Mouse (Mus musculus) embryonic facial prominence, embryonic 11.5 days (tissue): ENCODE results near the gene Sart3. TPM values are rescaled to one million over a fixed set of nuclear protein-coding genes. Genes with fewer than 3 reads are reported as not detected.
A peak's percentile ranks its signal among the peaks of the same experiment; 100 is the strongest.
"Not testable (repeated sequence)": the region's sequence is repeated elsewhere in the genome, so short reads cannot be mapped to it uniquely, and the experiment has no call there.

ENCODE experiments used
- ATAC-seq: fragments of 200-750 bp; cut with Nextera tagmentation; replicated peaks from 2 replicates; pipeline ENCODE4 v1.8.0; 2017; ENCODE audit warnings: low read depth; ENCODE audit not compliant: insufficient number of reproducible peaks, low FRiP score, low TSS enrichment
- DNase-seq: peaks from one replicate; pipeline ENCODE4 v3.0.0-alpha.2; 2015; ENCODE audit warnings: low spot score
- H3K27ac ChIP-seq: fragments of 300-500 bp; sonication (generic); replicated peaks from 2 replicates; pipeline ENCODE4 v1.5.1; 2014; ENCODE audit warnings: mild to moderate bottlenecking, low read depth, low read length, control low read depth
- H3K27me3 ChIP-seq: fragments of 300-500 bp; sonication (generic); 2 replicates; pipeline ENCODE4 v1.6.1; 2014; ENCODE audit warnings: mild to moderate bottlenecking, low read length, moderate library complexity, mixed read lengths; ENCODE audit not compliant: control insufficient read depth, insufficient read depth
- H3K36me3 ChIP-seq: fragments of 300-500 bp; sonication (generic); replicated peaks from 2 replicates; pipeline ENCODE4 v1.6.1; 2014; ENCODE audit warnings: low read depth, mild to moderate bottlenecking, low read length, moderate library complexity, mixed read lengths; ENCODE audit not compliant: control insufficient read depth, insufficient read depth
- H3K4me1 ChIP-seq: fragments of 300-500 bp; sonication (generic); 2 replicates; pipeline ENCODE4 v1.6.1; 2014; ENCODE audit warnings: low read length, mixed read lengths; ENCODE audit not compliant: control insufficient read depth, insufficient read depth
- H3K4me2 ChIP-seq: fragments of 300-500 bp; sonication (generic); 2 replicates; pipeline ENCODE4 v1.6.1; 2014; ENCODE audit warnings: low read depth, mild to moderate bottlenecking, control low read depth, low read length, moderate library complexity
- H3K4me3 ChIP-seq: fragments of 300-500 bp; sonication (generic); 2 replicates; pipeline ENCODE4 v1.5.1; 2014; ENCODE audit warnings: low read depth, low read length, control low read depth
- H3K9ac ChIP-seq: fragments of 300-500 bp; sonication (generic); replicated peaks from 2 replicates; pipeline ENCODE4 v1.6.1; 2014; ENCODE audit warnings: mild to moderate bottlenecking, control low read depth, low read length
- H3K9me3 ChIP-seq: fragments of 300-500 bp; sonication (generic); replicated peaks from 2 replicates; pipeline ENCODE4 v1.6.1; 2016; ENCODE audit warnings: mild to moderate bottlenecking, low read length, inconsistent platforms, mixed read lengths; ENCODE audit not compliant: control insufficient read depth
- WGBS: fragments of 180-500 bp; shearing (Covaris S2); extraction: QIAGEN DNeasy Blood & Tissue Kit; methylation state at CpG from one replicate; pipeline ENCODE4 v1.1.7; 2014; 5-methylcytosine and 5-hydroxymethylcytosine counted together
- polyA plus RNA-seq: library from polyadenylated mRNA; unstranded; fragments of >200 nt; fragmentation: Nextera tagmentation; extraction: Ambion mirVana; gene quantifications from 2 replicates; pipeline ENCODE4 v1.2.1, GENCODE M21; 2014

Sart3 gene
- polyA plus RNA-seq, 1 experiment from 2014 or later: 55.4 TPM

- DNase-seq, ATAC-seq, H3K36me3 ChIP-seq, H3K27ac ChIP-seq, H3K27me3 ChIP-seq, H3K9me3 ChIP-seq, H3K4me3 ChIP-seq, H3K4me1 ChIP-seq, H3K4me2 ChIP-seq, H3K9ac ChIP-seq: not testable (repeated sequence)
- WGBS: 20% methylated on average over 11 of the region's 12 CpGs
Measured at GRCm38 (mm10) chr5:113811824-113812420, 39.6 kb upstream of the Sart3 start.

GRCm38 (mm10) chr5:113810111-113810510, 37.8 kb upstream of the Sart3 start:
- no peak overlapping the region for H3K9ac ChIP-seq
- H3K27me3 ChIP-seq: no peaks in the 10 kb centered on the region
- 95% methylated on average over 4 of the region's 4 CpGs for WGBS

GRCm38 (mm10) chr5:113808177-113808576, 35.9 kb upstream of the Sart3 start:
- Histone ChIP-seq H3K4me3 (no peak overlapping the region), H3K4me1 (peaks cover 4% of the 10 kb centered on the region), H3K9me3 (no peaks in the 10 kb centered on the region), H3K9ac (no peak overlapping the region; the same call in 1 of the 2 replicates), H3K27ac (peak overlapping the region; percentile 48; the same call in 1 of the 2 replicates), H3K27me3 (no peaks in the 10 kb centered on the region), H3K4me2 (peak overlapping the region; percentile 10; the same call in 1 of the 2 replicates), H3K36me3 (no peaks in the 10 kb centered on the region)
- 5% methylated on average over 2 of the region's 2 CpGs for WGBS
- DNase-seq: peak; percentile 76
- ATAC-seq: 0 out of 2 replicates have a peak, but pooled peaks have one; percentile 8

More at GRCm38 (mm10) chr5:113810111-113810510, 37.8 kb upstream of the Sart3 start:
- Histone ChIP-seq H3K4me2 (no peak overlapping the region), H3K36me3 (no peaks in the 10 kb centered on the region), H3K9me3 (no peaks in the 10 kb centered on the region), H3K4me3 (no peak overlapping the region), H3K4me1 (peaks cover 4% of the 10 kb centered on the region), H3K27ac (no peak overlapping the region)
- ATAC-seq (no peak), DNase-seq (no peak)

- Histone ChIP-seq H3K4me3 (no peak overlapping the region), H3K4me2 (no peak overlapping the region)
- no peak for DNase-seq
Measured at GRCm38 (mm10) chr5:113807712-113808111, 35.4 kb upstream of the Sart3 start.

GRCm38 (mm10) chr5:113806414-113806813, 34.1 kb upstream of the Sart3 start:
- Histone ChIP-seq H3K9me3 (no peaks in the 10 kb centered on the region), H3K4me1 (peaks cover 4% of the 10 kb centered on the region), H3K36me3 (no peaks in the 10 kb centered on the region), H3K27me3 (no peaks in the 10 kb centered on the region), H3K9ac (no peak overlapping the region), H3K27ac (no peak overlapping the region), H3K4me2 (no peak overlapping the region), H3K4me3 (no peak overlapping the region)
- ATAC-seq: no peak
- DNase-seq: no peak
- WGBS: 30% methylated on average over 10 of the region's 10 CpGs

More at GRCm38 (mm10) chr5:113807712-113808111, 35.4 kb upstream of the Sart3 start:
- no peaks in the 10 kb centered on the region for H3K9me3 ChIP-seq
- ATAC-seq: no peak
- H3K9ac ChIP-seq: no peak overlapping the region
- 12% methylated on average over 9 of the region's 9 CpGs for WGBS
- peaks cover 4% of the 10 kb centered on the region for H3K4me1 ChIP-seq
- H3K27ac ChIP-seq: peak overlapping the region; percentile 48; the same call in 1 of the 2 replicates
- H3K36me3 ChIP-seq: no peaks in the 10 kb centered on the region
- H3K27me3 ChIP-seq: no peaks in the 10 kb centered on the region

- Histone ChIP-seq H3K4me2 (no peak overlapping the region), H3K27me3 (no peaks in the 10 kb centered on the region), H3K4me3 (no peak overlapping the region), H3K9me3 (no peaks in the 10 kb centered on the region), H3K36me3 (no peaks in the 10 kb centered on the region), H3K9ac (no peak overlapping the region), H3K27ac (no peak overlapping the region), H3K4me1 (peaks cover 9% of the 10 kb centered on the region)
- ATAC-seq (no peak), DNase-seq (no peak)
- WGBS: 88% methylated on average over 9 of the region's 9 CpGs
Measured at GRCm38 (mm10) chr5:113805301-113805700, 33.0 kb upstream of the Sart3 start.

GRCm38 (mm10) chr5:113804395-113804966, 32.2 kb upstream of the Sart3 start:
- H3K4me3 ChIP-seq: no peak overlapping the region
- WGBS: 51% methylated on average over 7 of the region's 7 CpGs
- H3K27me3 ChIP-seq: no peaks in the 10 kb centered on the region
- no peaks in the 10 kb centered on the region for H3K9me3 ChIP-seq
- no peak overlapping the region for H3K27ac ChIP-seq
- H3K4me2 ChIP-seq: no peak overlapping the region
- no peak overlapping the region for H3K9ac ChIP-seq
- DNase-seq (no peak), ATAC-seq (no peak)
- peaks cover 9% of the 10 kb centered on the region for H3K4me1 ChIP-seq
- H3K36me3 ChIP-seq: no peaks in the 10 kb centered on the region

GRCm38 (mm10) chr5:113800280-113800679, 28.0 kb upstream of the Sart3 start, which contains the start of gene Tmem119:
TSS of gene Tmem119 (minus strand) at chr5:113800516.
- ATAC-seq (peak; percentile 83), DNase-seq (peak; percentile 90)
- H3K27me3 ChIP-seq: no peaks in the 10 kb centered on the region
- H3K9ac ChIP-seq: peak within 1 kb of the TSS; percentile 55
- H3K4me3 ChIP-seq: peak within 1 kb of the TSS; percentile 55
- WGBS: 1% methylated on average over 11 of the region's 11 CpGs
- peak within 1 kb of the TSS; percentile 92 for H3K27ac ChIP-seq
- peak within 1 kb of the TSS; percentile 65 for H3K4me2 ChIP-seq
- no peaks in the 10 kb centered on the region for H3K9me3 ChIP-seq
- H3K36me3 ChIP-seq: no peaks in the 10 kb centered on the region
- peaks cover 11% of the 10 kb centered on the region for H3K4me1 ChIP-seq
